Mouse (Mus musculus): Measurements from ENCODE around the gene Hsd17b13. TPM values are rescaled to one million over a fixed set of nuclear protein-coding genes. Genes with fewer than 3 reads are reported as not detected.

Gene Hsd17b13
- polyA plus RNA-seq, 1 experiment from 2014 or later, result not detected

DNA sequence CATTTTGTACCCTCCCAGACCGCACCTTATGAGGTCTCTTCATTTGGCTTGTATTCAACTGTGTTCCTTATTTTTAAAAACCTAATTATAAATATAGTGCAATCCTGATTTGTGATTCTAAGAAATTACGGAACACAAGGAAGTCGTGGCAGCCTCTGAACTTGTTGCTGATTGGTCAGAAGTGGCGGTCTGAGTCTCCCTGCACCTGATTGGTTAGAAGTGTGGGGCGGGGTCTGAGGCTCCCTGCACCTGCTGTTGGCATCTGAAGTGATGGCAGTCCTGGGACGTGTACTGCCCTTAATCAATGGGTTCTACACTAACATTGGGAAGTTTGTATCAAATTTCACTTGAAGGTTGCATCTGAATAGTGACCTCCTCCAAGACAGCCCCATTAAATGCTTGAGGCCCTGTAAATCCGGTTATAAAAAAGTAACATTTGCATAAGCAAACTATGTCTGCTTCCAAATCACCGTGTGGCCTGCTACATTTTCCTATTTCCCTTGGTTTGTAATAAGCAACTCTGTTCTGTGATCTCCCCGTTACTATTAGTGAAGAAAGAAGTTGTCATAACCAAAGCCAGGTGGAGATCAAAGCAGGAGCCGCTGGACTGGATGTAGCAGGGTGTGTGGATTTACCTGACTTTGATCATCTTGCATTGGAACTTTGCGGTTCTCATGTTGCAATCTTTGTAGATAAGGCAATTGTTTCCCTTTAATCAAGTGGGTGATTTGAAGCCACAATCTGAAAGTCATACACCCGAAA is 60.4 kb downstream of the Hsd17b13 start:
- no peaks in the 10 kb centered on the region for H3K9me3 ChIP-seq
- no peaks in the 10 kb centered on the region for H3K4me1 ChIP-seq
- H3K9ac ChIP-seq (replicated peaks), result no peak overlapping the region
- peaks cover 8% of the 10 kb centered on the region; the same call in 1 of the 2 replicates for H3K27me3 ChIP-seq
- no peak overlapping the region for H3K27ac ChIP-seq (replicated peaks)
- no peaks in the 10 kb centered on the region for H3K36me3 ChIP-seq
- no peak for ATAC-seq (ENCODE audit: low FRiP score, low read depth)
- no peak overlapping the region for H3K4me3 ChIP-seq
- no peak overlapping the region for H3K4me2 ChIP-seq (replicated peaks)
- 63% methylated on average over 12 of the region's 12 CpGs for WGBS

DNA sequence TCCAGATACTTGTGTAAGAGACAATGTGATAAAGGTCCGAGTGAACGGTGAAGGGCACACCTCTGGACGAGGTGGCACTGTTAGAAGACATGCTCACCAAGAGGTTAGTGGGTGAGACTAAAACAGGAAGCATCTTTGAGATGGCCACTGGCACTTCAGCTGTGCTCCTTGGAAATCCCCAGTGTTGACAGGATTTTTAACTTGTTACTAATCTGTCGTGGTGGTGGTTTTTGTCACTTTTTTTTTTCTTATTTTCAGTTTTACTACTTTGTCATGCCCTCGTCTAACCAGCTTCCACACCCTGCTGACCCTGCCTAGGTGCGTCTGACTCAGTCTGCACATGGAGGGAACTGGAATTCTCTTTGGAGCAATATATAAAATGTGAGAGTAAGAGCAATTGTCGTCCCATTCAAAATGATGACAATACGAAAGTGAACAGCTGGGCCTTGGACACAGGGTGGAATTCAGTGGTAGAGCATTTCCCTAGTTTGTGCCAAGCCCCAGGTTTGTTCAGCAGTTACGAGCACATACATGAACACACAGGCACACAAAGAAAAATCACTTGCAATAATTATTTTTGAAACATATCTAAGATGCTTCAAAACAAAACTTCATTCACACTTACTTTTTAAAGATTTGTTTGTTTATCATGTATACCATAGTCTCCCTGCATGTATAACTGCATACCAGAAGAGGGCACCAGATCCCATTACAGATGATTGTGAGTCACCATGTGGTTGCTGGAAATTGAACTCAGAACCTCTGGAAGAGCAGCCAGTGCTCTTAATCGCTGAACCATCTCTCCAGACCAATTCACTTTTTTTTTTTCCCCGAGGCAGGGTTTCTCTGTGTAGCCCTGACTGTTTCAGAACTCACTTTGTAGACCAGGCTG is 62.6 kb downstream of the Hsd17b13 start:
- no peak overlapping the region for H3K4me2 ChIP-seq (replicated peaks)
- no peaks in the 10 kb centered on the region for H3K36me3 ChIP-seq
- H3K27me3 ChIP-seq, result peaks cover 5% of the 10 kb centered on the region; the same call in 1 of the 2 replicates
- peaks cover 6% of the 10 kb centered on the region for H3K4me1 ChIP-seq
- 73% methylated on average over 11 of the region's 11 CpGs for WGBS
- H3K27ac ChIP-seq (replicated peaks), result no peak overlapping the region
- no peak overlapping the region for H3K4me3 ChIP-seq
- no peak overlapping the region for H3K9ac ChIP-seq (replicated peaks)
- no peak for ATAC-seq (ENCODE audit: low FRiP score, low read depth)
- H3K9me3 ChIP-seq, result no peaks in the 10 kb centered on the region

DNA sequence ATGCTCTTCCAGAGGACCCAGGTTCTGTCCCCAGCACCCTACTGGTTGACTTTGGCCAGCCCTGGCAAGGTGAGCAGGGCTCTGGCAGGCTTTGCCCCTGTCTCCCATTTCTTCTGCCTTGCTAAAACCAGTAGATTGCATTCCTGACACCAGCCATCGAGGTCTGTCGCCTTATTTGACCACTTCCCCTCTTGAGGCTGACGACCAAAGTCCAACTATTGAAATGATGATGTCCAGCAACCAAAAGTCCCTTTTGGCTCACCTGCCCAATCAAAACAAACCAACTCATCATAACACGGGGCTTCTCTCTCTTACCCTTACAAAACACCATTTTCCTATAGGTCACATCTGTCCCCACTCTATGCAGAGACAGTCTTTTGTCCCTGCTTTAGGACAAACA is 64.1 kb downstream of the Hsd17b13 start:
- Histone ChIP-seq H3K36me3 (no peaks in the 10 kb centered on the region), H3K4me2 (replicated peaks) (no peak overlapping the region), H3K27me3 (peaks cover 5% of the 10 kb centered on the region; the same call in 1 of the 2 replicates), H3K9ac (replicated peaks) (no peak overlapping the region), H3K27ac (replicated peaks) (no peak overlapping the region), H3K9me3 (no peaks in the 10 kb centered on the region), H3K4me3 (no peak overlapping the region), H3K4me1 (peaks cover 6% of the 10 kb centered on the region)
- ATAC-seq (ENCODE audit: low FRiP score, low read depth), result no peak
- 83% methylated on average over 4 of the region's 4 CpGs for WGBS

DNA sequence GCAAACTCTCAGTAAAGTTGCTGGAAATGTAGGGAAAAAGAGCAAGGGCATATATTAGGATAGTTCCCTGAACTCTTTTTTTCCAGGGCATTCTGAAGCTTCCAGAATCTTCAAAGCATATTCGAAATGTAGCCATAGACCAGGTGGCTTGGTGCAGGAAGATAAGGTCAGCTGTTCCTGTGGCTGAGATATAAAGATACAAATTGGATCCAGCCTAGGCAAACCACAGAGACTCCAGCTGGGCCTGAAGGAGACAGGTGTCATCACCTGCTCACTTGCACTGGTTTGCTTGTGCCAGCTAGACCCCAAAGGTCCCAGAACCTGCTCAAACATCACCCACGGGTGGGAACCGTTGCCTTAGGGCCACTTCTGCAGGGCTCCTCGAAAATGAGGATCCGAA is 65.7 kb downstream of the Hsd17b13 start:
- no peak overlapping the region for H3K27ac ChIP-seq (replicated peaks)
- H3K36me3 ChIP-seq, result no peaks in the 10 kb centered on the region
- H3K27me3 ChIP-seq, result peaks cover 5% of the 10 kb centered on the region; the same call in 1 of the 2 replicates
- H3K4me3 ChIP-seq, result no peak overlapping the region
- peak overlapping the region; percentile 35 for H3K4me2 ChIP-seq (replicated peaks)
- H3K9me3 ChIP-seq, result no peaks in the 10 kb centered on the region
- ATAC-seq (ENCODE audit: low FRiP score, low read depth), result no peak
- H3K4me1 ChIP-seq, result peaks cover 6% of the 10 kb centered on the region
- H3K9ac ChIP-seq (replicated peaks), result no peak overlapping the region
- 85% methylated on average over 5 of the region's 5 CpGs for WGBS

DNA sequence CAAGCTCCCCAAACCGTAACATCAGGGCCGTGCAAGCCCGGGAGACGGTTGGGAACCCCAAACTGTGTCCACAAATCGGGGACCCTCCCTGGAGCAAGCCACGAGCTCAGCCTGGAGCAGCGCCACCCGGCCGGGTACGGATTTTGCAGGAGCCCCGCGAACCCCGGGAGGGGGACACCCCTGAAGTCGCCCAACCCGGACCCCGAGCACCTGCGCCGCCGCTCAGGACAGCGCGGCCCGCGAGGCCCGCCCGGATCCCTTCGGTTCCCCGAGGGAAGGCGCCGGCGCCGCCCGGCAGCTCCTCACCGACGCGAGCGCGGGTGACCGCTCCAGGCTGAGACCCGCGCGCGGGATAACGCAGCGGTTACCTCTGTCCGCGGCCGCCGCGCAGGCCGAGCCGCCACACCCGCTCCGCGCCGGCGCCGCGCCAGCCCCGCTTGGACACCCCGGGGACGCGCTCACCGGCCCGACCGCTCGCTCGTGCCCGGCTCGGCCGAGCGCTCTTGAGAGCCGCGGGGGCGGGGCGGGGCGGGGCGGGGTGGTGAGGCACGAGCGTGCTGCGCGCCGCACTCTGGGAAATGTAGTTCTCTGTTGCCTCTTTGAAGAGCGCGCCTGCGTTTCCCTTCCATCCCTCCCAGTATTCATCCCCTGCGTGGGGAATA is 66.3 kb downstream of the Hsd17b13 start, which contains the start of gene Klhl8:
Gene Klhl8, minus strand, starts transcription at position 512 of the 662 bp plus-strand sequence.
- Histone ChIP-seq H3K4me2 (replicated peaks) (peak within 1 kb of the TSS; percentile 77), H3K9me3 (no peaks in the 10 kb centered on the region), H3K4me3 (peak within 1 kb of the TSS; percentile 87), H3K4me1 (peaks cover 6% of the 10 kb centered on the region), H3K27me3 (peaks cover 5% of the 10 kb centered on the region; the same call in 1 of the 2 replicates), H3K36me3 (no peaks in the 10 kb centered on the region), H3K27ac (replicated peaks) (peak within 1 kb of the TSS; percentile 72), H3K9ac (replicated peaks) (peak within 1 kb of the TSS; percentile 85)
- peak; percentile 98 for ATAC-seq (ENCODE audit: low FRiP score, low read depth)
- WGBS, result 0% methylated on average over 78 of the region's 86 CpGs

DNA sequence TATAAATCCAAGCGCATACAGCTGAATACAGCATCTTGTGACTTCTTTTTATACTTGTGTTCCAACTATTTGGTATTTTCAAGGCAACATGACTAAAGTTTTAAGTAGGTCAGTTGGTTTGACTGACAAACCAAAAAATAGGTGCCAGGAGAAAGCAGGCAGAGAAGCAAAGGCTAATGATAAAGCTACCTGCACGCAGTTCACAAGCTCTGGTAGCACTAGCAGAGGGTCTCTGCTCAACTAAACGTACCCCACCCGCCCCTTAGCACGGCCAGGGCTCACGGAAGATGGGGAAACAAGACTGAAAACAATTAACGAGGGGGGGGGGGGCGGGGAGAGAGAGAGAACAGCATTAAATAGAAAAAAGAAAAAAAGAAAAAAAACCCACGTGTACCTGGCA is 67.1 kb downstream of the Hsd17b13 start:
- no peak for ATAC-seq (ENCODE audit: low FRiP score, low read depth)
- Histone ChIP-seq H3K4me2 (replicated peaks) (peak overlapping the region; percentile 77), H3K4me3 (peak overlapping the region; percentile 87), H3K9me3 (no peaks in the 10 kb centered on the region), H3K36me3 (no peaks in the 10 kb centered on the region), H3K27me3 (peaks cover 5% of the 10 kb centered on the region; the same call in 1 of the 2 replicates), H3K27ac (replicated peaks) (no peak overlapping the region), H3K4me1 (peaks cover 6% of the 10 kb centered on the region), H3K9ac (replicated peaks) (peak overlapping the region; percentile 85; the same call in 1 of the 2 replicates)
- WGBS, result 19% methylated on average over 8 of the region's 9 CpGs

DNA sequence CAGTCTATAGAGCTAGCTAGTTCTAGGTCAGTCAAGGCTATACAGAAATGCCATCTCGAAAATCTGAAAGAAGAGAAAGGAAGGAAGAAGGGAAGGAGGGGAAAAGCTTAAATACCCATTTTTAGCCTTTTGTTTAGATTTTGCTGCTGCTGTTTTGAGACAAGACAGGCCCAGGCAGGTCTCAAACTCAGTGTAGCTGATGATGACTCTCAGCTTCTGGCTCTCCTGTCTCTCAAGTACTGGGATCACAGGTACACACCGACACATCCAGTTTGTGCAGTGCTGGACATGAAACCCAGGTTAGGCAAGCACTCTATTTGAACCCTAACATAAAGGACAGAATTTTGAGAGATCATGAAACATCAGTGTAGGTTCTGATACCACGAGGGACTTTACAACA is 67.7 kb downstream of the Hsd17b13 start:
- WGBS, result 81% methylated on average over 3 of the region's 3 CpGs
- no peak overlapping the region for H3K4me3 ChIP-seq
- no peaks in the 10 kb centered on the region for H3K36me3 ChIP-seq
- H3K4me2 ChIP-seq (replicated peaks), result no peak overlapping the region
- H3K9ac ChIP-seq (replicated peaks), result no peak overlapping the region
- H3K27ac ChIP-seq (replicated peaks), result no peak overlapping the region
- no peaks in the 10 kb centered on the region for H3K9me3 ChIP-seq
- no peak for ATAC-seq (ENCODE audit: low FRiP score, low read depth)
- peaks cover 5% of the 10 kb centered on the region; the same call in 1 of the 2 replicates for H3K27me3 ChIP-seq
- peaks cover 6% of the 10 kb centered on the region for H3K4me1 ChIP-seq

DNA sequence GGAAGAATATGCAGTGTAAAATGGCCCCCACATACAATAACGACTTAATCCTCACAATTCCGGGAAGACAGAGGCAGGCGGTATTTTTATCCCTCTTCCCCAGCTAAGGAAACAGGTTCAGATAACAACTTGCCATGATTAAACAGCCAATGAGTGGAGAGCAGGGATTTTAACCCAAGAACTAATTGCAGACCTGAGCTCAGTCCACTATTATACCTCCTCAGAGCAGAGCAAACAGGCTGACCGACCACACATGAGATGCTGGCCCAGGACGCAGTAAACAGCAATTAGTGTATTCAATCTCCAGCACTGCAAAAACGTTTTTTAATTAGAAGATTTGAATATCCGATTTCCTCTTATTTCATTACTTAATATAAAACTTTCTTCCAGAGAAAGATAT is 68.4 kb downstream of the Hsd17b13 start:
- H3K27ac ChIP-seq (replicated peaks), result no peak overlapping the region
- H3K9ac ChIP-seq (replicated peaks), result no peak overlapping the region
- H3K4me1 ChIP-seq, result peaks cover 6% of the 10 kb centered on the region
- no peak overlapping the region for H3K4me2 ChIP-seq (replicated peaks)
- no peaks in the 10 kb centered on the region for H3K9me3 ChIP-seq
- H3K27me3 ChIP-seq, result peaks cover 5% of the 10 kb centered on the region; the same call in 1 of the 2 replicates
- H3K4me3 ChIP-seq, result no peak overlapping the region
- no peak for ATAC-seq (ENCODE audit: low FRiP score, low read depth)
- 59% methylated on average over 7 of the region's 7 CpGs for WGBS
- H3K36me3 ChIP-seq, result no peaks in the 10 kb centered on the region

DNA sequence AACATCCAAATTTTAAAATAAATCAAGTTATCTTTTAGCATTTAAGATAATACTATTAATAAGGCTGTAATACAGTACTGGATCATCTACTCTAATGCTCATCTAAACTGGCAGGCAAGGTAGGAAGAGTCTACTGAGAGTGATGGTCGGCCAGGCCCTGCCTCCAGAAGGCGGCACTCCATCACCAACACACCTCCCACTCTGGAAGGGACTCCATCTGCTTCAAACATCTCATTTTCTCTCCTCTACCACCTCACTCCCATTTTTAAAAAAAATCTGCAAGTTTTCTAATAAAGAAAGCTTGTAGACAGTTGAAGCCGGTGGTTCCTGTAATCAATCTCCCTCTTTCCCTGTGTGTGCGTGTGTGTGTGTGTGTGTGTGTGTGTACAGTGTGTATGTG is 69.4 kb downstream of the Hsd17b13 start:
- ATAC-seq (ENCODE audit: low FRiP score, low read depth), result no peak

DNA sequence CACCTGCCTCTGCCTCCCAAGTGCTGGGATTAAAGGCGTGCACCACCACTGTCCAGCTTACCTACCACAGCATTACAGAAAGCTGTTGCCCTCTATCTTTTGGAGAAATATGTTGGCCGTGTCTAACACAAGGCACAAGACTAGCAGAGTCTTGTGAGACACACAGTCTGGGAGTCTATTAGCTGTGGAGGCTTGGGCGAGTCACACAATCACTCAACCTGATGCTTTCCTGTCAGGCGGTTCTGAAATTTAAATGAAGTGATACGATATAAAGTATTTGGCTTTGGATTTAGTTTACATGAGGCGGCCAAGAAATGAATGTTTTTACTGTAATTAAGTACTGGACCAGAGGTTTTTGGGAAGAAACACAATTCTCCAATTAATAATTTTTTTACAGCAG is 71.0 kb downstream of the Hsd17b13 start:
- H3K9me3 ChIP-seq, result no peaks in the 10 kb centered on the region
- no peak overlapping the region for H3K4me2 ChIP-seq (replicated peaks)
- H3K36me3 ChIP-seq, result no peaks in the 10 kb centered on the region
- no peak overlapping the region for H3K27ac ChIP-seq (replicated peaks)
- no peaks in the 10 kb centered on the region for H3K27me3 ChIP-seq
- H3K9ac ChIP-seq (replicated peaks), result no peak overlapping the region
- WGBS, result 94% methylated on average over 6 of the region's 6 CpGs
- no peak for ATAC-seq (ENCODE audit: low FRiP score, low read depth)
- H3K4me3 ChIP-seq, result no peak overlapping the region
- H3K4me1 ChIP-seq, result peaks cover 6% of the 10 kb centered on the region

More for the DNA sequence above, 69.4 kb downstream of the Hsd17b13 start:
- 95% methylated on average over 4 of the region's 4 CpGs for WGBS
- no peak overlapping the region for H3K4me3 ChIP-seq
- H3K9ac ChIP-seq (replicated peaks), result no peak overlapping the region
- no peak overlapping the region for H3K4me2 ChIP-seq (replicated peaks)
- no peaks in the 10 kb centered on the region for H3K36me3 ChIP-seq
- no peaks in the 10 kb centered on the region for H3K27me3 ChIP-seq
- H3K27ac ChIP-seq (replicated peaks), result no peak overlapping the region
- peaks cover 6% of the 10 kb centered on the region for H3K4me1 ChIP-seq
- no peaks in the 10 kb centered on the region for H3K9me3 ChIP-seq

Measured in midbrain, embryonic 12.5 days (tissue).